Comparison of ENCODE assay signal across 20 mouse cellular contexts in genomic region chr6:4910042-4910634, GRCm38 (mm10). TPM values are rescaled to one million over a fixed set of nuclear protein-coding genes. Genes with fewer than 3 reads are reported as not detected.
DNase-seq lines count a peak whose midpoint lies in the region; ATAC-seq and TF ChIP-seq lines count a peak whose summit lies in the region.
"Had no signal": no experiment of that assay in that cellular context is flagged by ENCODE, and none has a peak within 500 bp of the region (broad histone marks: within the 10 kb centered on the region; RNA-seq: fewer than 3 reads in every experiment).

No protein-coding gene starts in this region.

- no peaks in the 10 kb centered on the region for H3K9me3 ChIP-seq in kidney, embryonic 16.5 days (ENCODE audit: low read length)
- H3K9me3 ChIP-seq in ES-E14 (ENCODE audit: control insufficient read depth, insufficient read depth, low read depth, low read length), result no peaks in the 10 kb centered on the region
- no peaks in the 10 kb centered on the region for H3K9me3 ChIP-seq in neural tube, embryonic 13.5 days
- H3K9me3 ChIP-seq: limb, embryonic 15.5 days had no signal

- DNase-seq in kidney, adult 18-20 months, result no peak
- no peak for DNase-seq in ES-E14 (ENCODE audit: low read depth, low spot score)
- DNase-seq in brain, embryonic 14.5 days (ENCODE audit: low read depth), result peak; percentile 34
- no peak for DNase-seq in lung, postnatal 25 days (ENCODE audit: low spot score)
- no peak for DNase-seq in yolk sac, embryonic 10.5 days (ENCODE audit: low spot score)
- DNase-seq: adrenal gland, postnatal 25 days; cerebellum, adult 9-10 months; gastrocnemius, postnatal 36 days; lung, adult 18-20 months; lung, postnatal 4 days; right cerebral cortex, postnatal 25 days had no signal

- ATAC-seq in kidney, embryonic 16.5 days (ENCODE audit: low FRiP score, low TSS enrichment), result peak; percentile 81
- peak; percentile 60 for ATAC-seq in neural tube, embryonic 13.5 days (ENCODE audit: low read depth)
- ATAC-seq: activated CD4-positive, CD25-positive, alpha-beta regulatory T cell, adult 4 months; CD4-positive, CD25-positive, alpha-beta regulatory T cell, adult 4 months; intestine, embryonic 16.5 days had no signal

- H3K27me3 ChIP-seq in kidney, embryonic 16.5 days (ENCODE audit: insufficient read depth, low read length), result no peaks in the 10 kb centered on the region
- no peaks in the 10 kb centered on the region for H3K27me3 ChIP-seq in neural tube, embryonic 13.5 days
- H3K27me3 ChIP-seq: limb, embryonic 15.5 days had no signal

- WGBS in kidney, embryonic 16.5 days, result 33% methylated on average over 10 of the region's 10 CpGs
- 17% methylated on average over 10 of the region's 10 CpGs for WGBS in neural tube, embryonic 13.5 days

- H3K4me3 ChIP-seq in kidney, embryonic 16.5 days (ENCODE audit: low read length), result no peak overlapping the region
- H3K4me3 ChIP-seq in ES-E14 (ENCODE audit: insufficient read depth in 1 of 2, low read depth in 1 of 2, low read length in 2 of 2, poor library complexity in 1 of 2, severe bottlenecking in 1 of 2), result no peak overlapping the region
- H3K4me3 ChIP-seq in neural tube, embryonic 13.5 days, result no peak overlapping the region
- H3K4me3 ChIP-seq: erythroblast, embryonic 14.5 days; layer of hippocampus, adult 2 months; limb, embryonic 15.5 days had no signal

- no peaks in the 10 kb centered on the region for H3K36me3 ChIP-seq in kidney, embryonic 16.5 days (ENCODE audit: insufficient read depth, low read length)
- peaks cover 6% of the 10 kb centered on the region; the same call in 1 of the 2 replicates for H3K36me3 ChIP-seq in ES-E14 (ENCODE audit: control insufficient read depth, insufficient read depth, low read length, poor library complexity, severe bottlenecking)
- H3K36me3 ChIP-seq in neural tube, embryonic 13.5 days, result no peaks in the 10 kb centered on the region
- H3K36me3 ChIP-seq: limb, embryonic 15.5 days had no signal

- 0 out of 2 replicates have a peak overlapping the region, but pooled peaks have one; percentile 29 for H3K9ac ChIP-seq in kidney, embryonic 16.5 days (replicated peaks; ENCODE audit: low read length)
- H3K9ac ChIP-seq in ES-E14 (ENCODE audit: insufficient read depth, low read depth, low read length, poor library complexity, severe bottlenecking), result no peak overlapping the region
- H3K9ac ChIP-seq in neural tube, embryonic 13.5 days, result no peak overlapping the region
- H3K9ac ChIP-seq: limb, embryonic 15.5 days had no signal

- no peak for TF ChIP-seq CTCF in brain, embryonic 14.5 days (IDR thresholded peaks at IDR 0.05; ENCODE audit: borderline replicate concordance, extremely low read depth, insufficient read depth, insufficient read length)

- no peak for TF ChIP-seq POLR2A in brain, embryonic 14.5 days (IDR thresholded peaks at IDR 0.05; ENCODE audit: borderline replicate concordance, extremely low read depth, insufficient read depth, insufficient read length, poor library complexity, severe bottlenecking)

- in situ Hi-C loops in ES-E14 (cut with MboI; ENCODE audit: low sequenced_read_pairs in 2 of 2, unreplicated experiment in 2 of 2), result no loop called here

- H3K4me1 ChIP-seq in kidney, embryonic 16.5 days (ENCODE audit: insufficient read depth, low read length), result peaks cover 8% of the 10 kb centered on the region
- peaks cover 3 to 12% of the 10 kb centered on the region in 2 experiments; a peak in 3 of 4 replicates for H3K4me1 ChIP-seq in ES-E14 (ENCODE audit: control insufficient read depth in 2 of 2, insufficient read depth in 2 of 2, low read length in 2 of 2, poor library complexity in 1 of 2)
- H3K4me1 ChIP-seq in neural tube, embryonic 13.5 days (replicated peaks), result peaks cover 61% of the 10 kb centered on the region
- H3K4me1 ChIP-seq: limb, embryonic 15.5 days had no signal

- H3K4me2 ChIP-seq in kidney, embryonic 16.5 days (replicated peaks; ENCODE audit: low read depth, low read length), result peak overlapping the region; percentile 17; the same call in 1 of the 2 replicates
- H3K4me2 ChIP-seq in neural tube, embryonic 13.5 days, result peak overlapping the region; percentile 33
- H3K4me2 ChIP-seq: heart, embryonic 11.5 days; limb, embryonic 15.5 days had no signal

- 0 out of 2 replicates have a peak overlapping the region, but pooled peaks have one; percentile 16 for H3K27ac ChIP-seq in kidney, embryonic 16.5 days (ENCODE audit: low read length)
- peak overlapping the region; percentile 25; the same call in 1 of the 2 replicates for H3K27ac ChIP-seq in ES-E14 (ENCODE audit: insufficient read depth, low read depth, low read length, poor library complexity, severe bottlenecking)
- H3K27ac ChIP-seq in neural tube, embryonic 13.5 days (replicated peaks), result peak overlapping the region; percentile 11
- H3K27ac ChIP-seq: layer of hippocampus, adult 2 months; limb, embryonic 15.5 days had no signal

TF ChIP-seq in ES-E14, 5 proteins besides CTCF, POLR2A, EP300 and RAD21:
- TF ChIP-seq ZNF384 (IDR thresholded peaks at IDR 0.05; ENCODE audit: low read depth, low read length), result no peak
- no peak for TF ChIP-seq MAFK (IDR thresholded peaks at IDR 0.05; ENCODE audit: insufficient read depth, low read depth, low read length)
- no peak for TF ChIP-seq HCFC1 (IDR thresholded peaks at IDR 0.05; ENCODE audit: borderline replicate concordance, insufficient read depth, low read length)
- TF ChIP-seq CHD2 (IDR thresholded peaks at IDR 0.05; ENCODE audit: low read depth, low read length), result no peak
- no peak for TF ChIP-seq ZC3H11A (IDR thresholded peaks at IDR 0.05; ENCODE audit: borderline replicate concordance, low read depth, low read length)

RNA-seq across cellular contexts. Expression of gene Ppp1r9a, which starts 7.4 kb away (rescaled TPM):
- 14.9 and 15.9 TPM in 2 replicates for polyA plus RNA-seq in kidney, embryonic 16.5 days (2015; fragmentation: Nextera tagmentation; extraction: Ambion mirVana)
- total RNA-seq in ES-E14 (2012; rRNA removed), result 22.2 and 38.1 TPM in 2 replicates
- 22.2 and 32.7 TPM in 2 replicates for polyA plus RNA-seq in brain, embryonic 14.5 days (2012; rRNA removed)
- 27.2 and 30.2 TPM in 2 replicates for polyA plus RNA-seq in neural tube, embryonic 13.5 days (2015; fragmentation: Nextera tagmentation; extraction: Ambion mirVana)
